Mouse (Mus musculus): ENCODE measurements around the gene Apopt1.
A peak's percentile ranks its signal among the peaks of the same experiment; 100 is the strongest.
"Not testable (repeated sequence)": the region's sequence is repeated elsewhere in the genome, so short reads cannot be mapped to it uniquely, and the experiment has no call there.

Gene Apopt1

GRCm38 (mm10) chr12:111708181-111708580 is 4.9 kb upstream of the Apopt1 start:
- peak; percentile 59 to 66 for DNase-seq

- no peak for DNase-seq
Observed at GRCm38 (mm10) chr12:111710091-111710490, 3.0 kb upstream of the Apopt1 start.

GRCm38 (mm10) chr12:111712476-111712875 is 585 bp upstream of the Apopt1 start:
- peak; percentile 50 to 57 for DNase-seq

GRCm38 (mm10) chr12:111713880-111714279 is 819 bp downstream of the Apopt1 start:
- not testable (repeated sequence) for DNase-seq

GRCm38 (mm10) chr12:111716505-111716904 is 3.4 kb downstream of the Apopt1 start:
- DNase-seq = no peak

- DNase-seq = peak; percentile 72 to 80
Observed at GRCm38 (mm10) chr12:111718656-111719055, 5.6 kb downstream of the Apopt1 start.

- DNase-seq = no peak
Observed at GRCm38 (mm10) chr12:111720222-111720621, 7.2 kb downstream of the Apopt1 start.

- peak; percentile 84 to 92 for DNase-seq
Observed at GRCm38 (mm10) chr12:111722654-111723053, 9.6 kb downstream of the Apopt1 start.

- DNase-seq = peak; percentile 84 to 90
Observed at GRCm38 (mm10) chr12:111724638-111725337, 11.7 kb downstream of the Apopt1 start.

GRCm38 (mm10) chr12:111725338-111726121 is 12.5 kb downstream of the Apopt1 start:
- DNase-seq = peak in 1 of 2 experiments; percentile 67

- DNase-seq = peak; percentile 42 to 58
Observed at GRCm38 (mm10) chr12:111726122-111726463, 13.0 kb downstream of the Apopt1 start.

- no peak for DNase-seq
Observed at GRCm38 (mm10) chr12:111727956-111728355, 14.9 kb downstream of the Apopt1 start.

- peak; percentile 96 for DNase-seq
Observed at GRCm38 (mm10) chr12:111731822-111732807, 19.1 kb downstream of the Apopt1 start.

GRCm38 (mm10) chr12:111732921-111733320 is 19.9 kb downstream of the Apopt1 start:
- DNase-seq = peak; percentile 50 to 59

- peak; percentile 59 to 62 for DNase-seq
Observed at GRCm38 (mm10) chr12:111734912-111735311, 21.9 kb downstream of the Apopt1 start.

GRCm38 (mm10) chr12:111736676-111737075 is 23.6 kb downstream of the Apopt1 start:
- not testable (repeated sequence) for DNase-seq

- DNase-seq = no peak
Observed at GRCm38 (mm10) chr12:111737370-111737769, 24.3 kb downstream of the Apopt1 start.

GRCm38 (mm10) chr12:111738754-111739153 is 25.7 kb downstream of the Apopt1 start:
- DNase-seq = peak; percentile 83 to 90

GRCm38 (mm10) chr12:111741338-111741737 is 28.3 kb downstream of the Apopt1 start:
- DNase-seq = no peak

- peak in 1 of 2 experiments; percentile 5 for DNase-seq
Observed at GRCm38 (mm10) chr12:111743419-111743818, 30.4 kb downstream of the Apopt1 start.

GRCm38 (mm10) chr12:111743981-111744423 is 30.9 kb downstream of the Apopt1 start:
- DNase-seq = peak; percentile 72 to 76

- DNase-seq = no peak
Observed at GRCm38 (mm10) chr12:111745274-111745673, 32.2 kb downstream of the Apopt1 start.

GRCm38 (mm10) chr12:111746091-111746490 is 33.0 kb downstream of the Apopt1 start:
- DNase-seq = peak; percentile 67 to 72
